Mouse (Mus musculus) forebrain, embryonic 14.5 days (tissue): ENCODE measurements around the gene Tmub2. TPM values are rescaled to one million over a fixed set of nuclear protein-coding genes. Genes with fewer than 3 reads are reported as not detected.

Source experiments
- ATAC-seq: fragments of 200-750 bp; cut with Nextera tagmentation; 2 replicates; pipeline ENCODE4 v1.8.0; 2017; ENCODE audit warnings: mild to moderate bottlenecking, moderate library complexity
- DNase-seq: peaks from one replicate; pipeline ENCODE4 v3.0.0-alpha.2; 2015; ENCODE audit warnings: low spot score
- H3K27ac ChIP-seq: fragments of 300-500 bp; sonication (generic); 2 replicates; pipeline ENCODE4 v1.5.1; 2014; ENCODE audit warnings: low read depth, mild to moderate bottlenecking, control low read depth, low read length, moderate library complexity
- H3K27me3 ChIP-seq: fragments of 300-500 bp; sonication (generic); replicated peaks from 2 replicates; pipeline ENCODE4 v1.6.1; 2014; ENCODE audit warnings: low read length, control low read depth, mixed read lengths; ENCODE audit not compliant: control insufficient read depth, insufficient read depth
- H3K36me3 ChIP-seq: fragments of 300-500 bp; sonication (generic); 2 replicates; pipeline ENCODE4 v1.6.1; 2014; ENCODE audit warnings: low read length, control low read depth; ENCODE audit not compliant: control insufficient read depth, insufficient read depth
- H3K4me1 ChIP-seq: fragments of 300-500 bp; sonication (generic); 2 replicates; pipeline ENCODE4 v1.6.1; 2014; ENCODE audit warnings: antibody characterized with exemption, low read length, control low read depth; ENCODE audit not compliant: control insufficient read depth, insufficient read depth
- H3K4me2 ChIP-seq: fragments of 300-500 bp; sonication (generic); 2 replicates; pipeline ENCODE4 v1.6.1; 2014; ENCODE audit warnings: mild to moderate bottlenecking, control low read depth, low read length
- H3K4me3 ChIP-seq: fragments of 300-500 bp; sonication (generic); 2 replicates; pipeline ENCODE4 v1.5.1; 2014; ENCODE audit warnings: low read depth, low read length, control low read depth
- H3K9ac ChIP-seq: fragments of 300-500 bp; sonication (generic); 2 replicates; pipeline ENCODE4 v1.6.1; 2014; ENCODE audit warnings: mild to moderate bottlenecking, low read length, control low read depth, moderate library complexity
- H3K9me3 ChIP-seq: fragments of 300-500 bp; sonication (generic); replicated peaks from 2 replicates; pipeline ENCODE4 v1.6.1; 2016; ENCODE audit warnings: low read length, control low read depth, mixed read lengths; ENCODE audit not compliant: control insufficient read depth
- WGBS: fragments of 180-500 bp; shearing (Covaris S2); extraction: QIAGEN DNeasy Blood & Tissue Kit; methylation state at CpG from one replicate; pipeline ENCODE4 v1.1.7; 2014; 5-methylcytosine and 5-hydroxymethylcytosine counted together
- polyA plus RNA-seq: library from polyadenylated mRNA; unstranded; fragments of >200 nt; fragmentation: Nextera tagmentation; extraction: Ambion mirVana; gene quantifications from 2 replicates; pipeline ENCODE4 v1.2.1, GENCODE M21; 2014

Tmub2 gene
- polyA plus RNA-seq, result 74.4 and 75.3 TPM in 2 replicates

DNA sequence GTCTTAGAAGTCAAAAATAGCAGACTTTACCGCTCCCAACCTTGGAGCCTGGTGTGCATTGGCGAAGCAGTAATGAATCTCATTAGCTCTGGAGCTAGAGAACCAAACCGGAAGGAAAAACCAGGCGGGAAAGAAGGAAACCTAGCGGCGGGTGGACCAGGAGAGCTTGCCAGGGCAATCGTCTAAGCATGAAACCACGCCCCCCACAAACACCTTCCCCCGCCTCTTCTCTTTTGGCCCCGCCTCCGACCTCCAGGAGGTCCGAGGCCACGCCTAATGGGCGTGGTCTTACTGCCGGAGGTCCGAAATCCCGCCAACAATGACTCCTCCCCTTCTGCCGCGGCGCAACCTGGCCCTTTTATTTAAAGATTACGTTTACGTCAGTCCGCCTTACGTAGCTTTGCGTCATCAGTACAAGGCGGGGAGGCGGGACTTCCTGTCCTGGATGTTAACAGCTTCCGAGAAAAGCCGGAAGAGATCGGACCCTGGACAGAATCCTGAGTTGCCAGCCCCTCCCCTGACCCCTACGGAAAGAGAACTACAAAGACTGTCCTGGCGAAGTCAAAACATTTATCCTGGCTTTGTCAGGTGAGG, at the start of gene Tmub2:
TSS of gene Tmub2 (plus strand) at position 431 of the 594 bp plus-strand sequence.
- Histone ChIP-seq H3K27me3 (no peaks in the 10 kb centered on the region), H3K4me3 (peak within 1 kb of the TSS; percentile 54), H3K9me3 (no peaks in the 10 kb centered on the region), H3K36me3 (peaks cover 26% of the 10 kb centered on the region), H3K4me1 (peaks cover 8% of the 10 kb centered on the region), H3K9ac (peak within 1 kb of the TSS; percentile 75), H3K27ac (peak within 1 kb of the TSS; percentile 76), H3K4me2 (peak within 1 kb of the TSS; percentile 87)
- ATAC-seq, result peak; percentile 94
- DNase-seq, result peak; percentile 99
- WGBS, result 1% methylated on average over 32 of the region's 32 CpGs

DNA sequence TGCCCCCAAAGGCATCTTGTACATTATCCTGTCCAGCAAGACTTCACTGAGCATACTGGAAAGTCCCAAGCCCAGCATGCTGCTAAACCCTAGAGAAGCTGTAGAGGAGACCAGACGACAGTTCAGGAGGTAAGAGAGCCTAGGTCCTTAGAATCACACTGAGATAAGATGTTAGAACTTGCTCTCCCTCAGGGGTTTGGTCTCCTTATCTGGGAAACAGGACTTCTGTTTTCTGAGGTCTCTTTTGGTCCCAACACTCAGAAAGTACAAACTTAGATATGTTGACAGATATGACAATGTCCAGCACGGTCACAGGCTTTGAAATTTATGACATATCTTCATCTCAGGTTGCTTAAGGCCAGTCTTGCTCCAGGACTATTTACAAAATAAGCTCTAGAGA, 48.7 kb upstream of the Tmub2 start:
- 75% methylated on average over 2 of the region's 2 CpGs for WGBS
- Histone ChIP-seq H3K9me3 (no peaks in the 10 kb centered on the region), H3K4me1 (no peaks in the 10 kb centered on the region), H3K27ac (no peak overlapping the region), H3K9ac (no peak overlapping the region), H3K4me3 (no peak overlapping the region), H3K36me3 (no peaks in the 10 kb centered on the region), H3K4me2 (no peak overlapping the region), H3K27me3 (no peaks in the 10 kb centered on the region)
- no peak for DNase-seq
- no peak for ATAC-seq

DNA sequence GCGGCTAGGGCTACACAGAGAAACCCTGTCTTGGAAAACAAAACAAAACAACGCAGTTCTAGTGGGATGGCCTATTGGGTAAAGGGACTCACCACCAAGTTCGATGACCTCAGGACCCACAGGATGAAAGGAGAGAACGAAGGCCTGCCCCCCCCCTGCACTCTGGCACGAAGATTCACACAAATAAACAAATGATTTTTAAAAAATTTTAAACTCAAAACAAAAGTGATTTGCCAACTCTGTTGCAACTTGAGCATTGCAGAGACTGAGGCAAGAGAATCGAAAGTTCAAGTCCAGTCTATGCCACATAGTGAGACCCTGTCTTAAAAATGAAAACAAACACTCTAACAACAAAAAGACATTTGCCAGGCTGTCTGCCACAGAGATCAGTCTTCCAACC, 44.1 kb upstream of the Tmub2 start:
- Histone ChIP-seq H3K9ac (no peak overlapping the region), H3K27ac (no peak overlapping the region)

DNA sequence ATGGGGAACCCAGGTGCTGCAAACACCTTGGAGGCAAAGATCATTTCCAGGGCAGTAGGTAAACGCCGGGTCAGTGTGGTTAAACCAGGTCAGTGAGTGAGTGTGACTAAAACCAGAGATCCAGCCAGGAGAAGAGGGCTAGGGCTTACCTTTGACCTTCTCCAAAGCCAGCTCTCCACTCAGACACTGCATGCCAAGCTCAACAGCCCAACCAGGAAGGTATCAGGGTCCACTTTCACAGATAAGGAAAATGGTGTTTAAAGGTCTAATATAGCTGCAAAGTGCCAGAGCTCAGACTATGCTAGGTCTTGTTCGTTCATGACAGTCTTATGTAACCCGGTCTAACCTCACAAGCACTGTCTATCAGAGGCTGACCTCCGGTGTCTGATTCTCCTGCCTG, 43.5 kb upstream of the Tmub2 start:
- peaks cover 13% of the 10 kb centered on the region for H3K4me1 ChIP-seq
- H3K9ac ChIP-seq, result no peak overlapping the region
- H3K27ac ChIP-seq, result no peak overlapping the region
- H3K36me3 ChIP-seq, result no peaks in the 10 kb centered on the region
- ATAC-seq, result no peak
- DNase-seq, result no peak
- no peaks in the 10 kb centered on the region for H3K27me3 ChIP-seq
- no peak overlapping the region for H3K4me2 ChIP-seq
- H3K4me3 ChIP-seq, result no peak overlapping the region
- no peaks in the 10 kb centered on the region for H3K9me3 ChIP-seq
- WGBS, result 91% methylated on average over 5 of the region's 5 CpGs

More for the DNA sequence above, 44.1 kb upstream of the Tmub2 start:
- 85% methylated on average over 6 of the region's 6 CpGs for WGBS
- ATAC-seq, result no peak
- H3K4me3 ChIP-seq, result no peak overlapping the region
- H3K9me3 ChIP-seq, result no peaks in the 10 kb centered on the region
- no peak for DNase-seq
- no peaks in the 10 kb centered on the region for H3K36me3 ChIP-seq
- H3K27me3 ChIP-seq, result no peaks in the 10 kb centered on the region
- H3K4me2 ChIP-seq, result no peak overlapping the region
- peaks cover 11% of the 10 kb centered on the region for H3K4me1 ChIP-seq

DNA sequence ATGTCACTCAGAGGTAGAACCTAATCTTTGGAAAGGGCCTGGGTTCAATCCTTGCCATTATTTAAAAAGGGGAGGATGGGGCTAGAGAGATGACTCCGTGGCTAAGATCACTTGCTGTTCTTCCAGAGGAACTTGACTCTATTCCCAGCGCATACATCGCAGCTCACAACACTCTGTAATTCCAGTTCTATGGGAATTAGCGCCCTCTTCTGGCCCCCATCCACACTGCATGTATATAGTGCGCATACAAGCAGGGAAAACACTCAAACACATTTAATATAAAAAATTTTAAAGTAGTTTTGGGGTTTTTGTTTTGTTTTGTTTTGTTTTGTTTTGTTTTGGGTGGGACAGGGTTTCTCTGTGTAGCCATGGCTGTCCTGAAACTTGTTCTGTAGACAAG, 42.9 kb upstream of the Tmub2 start:
- ATAC-seq, result no peak
- H3K27me3 ChIP-seq, result no peaks in the 10 kb centered on the region
- WGBS, result 57% methylated on average over 5 of the region's 5 CpGs
- H3K36me3 ChIP-seq, result no peaks in the 10 kb centered on the region
- no peak overlapping the region for H3K4me2 ChIP-seq
- DNase-seq, result no peak
- no peak overlapping the region for H3K4me3 ChIP-seq
- H3K27ac ChIP-seq, result no peak overlapping the region
- peaks cover 13% of the 10 kb centered on the region for H3K4me1 ChIP-seq
- H3K9me3 ChIP-seq, result no peaks in the 10 kb centered on the region
- H3K9ac ChIP-seq, result no peak overlapping the region

DNA sequence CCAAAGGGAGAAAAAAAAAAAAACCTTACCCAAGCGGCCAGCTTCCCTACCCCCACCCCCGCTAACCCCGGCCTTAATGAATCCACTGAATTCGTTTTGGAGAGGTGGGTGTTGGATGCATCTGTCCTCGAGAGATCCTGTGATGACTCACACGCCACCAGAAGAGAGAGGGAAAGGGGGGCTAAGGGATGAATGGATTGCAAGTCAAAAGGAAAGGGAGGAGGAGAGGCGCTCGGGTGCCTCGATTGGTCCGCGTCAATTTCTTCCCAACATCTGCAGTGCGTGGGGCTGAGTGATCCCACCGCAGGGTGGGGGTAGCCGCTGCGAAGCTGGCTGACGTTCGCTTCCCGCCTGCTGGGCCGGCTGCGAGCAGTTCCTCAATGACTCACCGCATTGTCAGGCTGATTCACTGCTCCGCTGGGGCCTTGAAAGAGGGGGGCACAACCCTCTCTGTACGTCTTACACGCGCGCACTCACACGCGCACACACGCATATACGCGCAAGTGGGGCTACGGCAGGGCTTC, 39.7 kb upstream of the Tmub2 start:
- peak overlapping the region; percentile 64 for H3K9ac ChIP-seq
- ATAC-seq (peak; percentile 67), DNase-seq (peak; percentile 84)
- peak overlapping the region; percentile 69 for H3K4me2 ChIP-seq
- H3K27me3 ChIP-seq, result no peaks in the 10 kb centered on the region
- no peaks in the 10 kb centered on the region for H3K9me3 ChIP-seq
- WGBS, result under 1% methylated on average over 32 of the region's 32 CpGs
- 0 out of 2 replicates have a peak overlapping the region, but pooled peaks have one; percentile 27 for H3K27ac ChIP-seq
- H3K36me3 ChIP-seq, result no peaks in the 10 kb centered on the region
- H3K4me1 ChIP-seq, result peaks cover 21% of the 10 kb centered on the region
- peak overlapping the region; percentile 29 for H3K4me3 ChIP-seq

DNA sequence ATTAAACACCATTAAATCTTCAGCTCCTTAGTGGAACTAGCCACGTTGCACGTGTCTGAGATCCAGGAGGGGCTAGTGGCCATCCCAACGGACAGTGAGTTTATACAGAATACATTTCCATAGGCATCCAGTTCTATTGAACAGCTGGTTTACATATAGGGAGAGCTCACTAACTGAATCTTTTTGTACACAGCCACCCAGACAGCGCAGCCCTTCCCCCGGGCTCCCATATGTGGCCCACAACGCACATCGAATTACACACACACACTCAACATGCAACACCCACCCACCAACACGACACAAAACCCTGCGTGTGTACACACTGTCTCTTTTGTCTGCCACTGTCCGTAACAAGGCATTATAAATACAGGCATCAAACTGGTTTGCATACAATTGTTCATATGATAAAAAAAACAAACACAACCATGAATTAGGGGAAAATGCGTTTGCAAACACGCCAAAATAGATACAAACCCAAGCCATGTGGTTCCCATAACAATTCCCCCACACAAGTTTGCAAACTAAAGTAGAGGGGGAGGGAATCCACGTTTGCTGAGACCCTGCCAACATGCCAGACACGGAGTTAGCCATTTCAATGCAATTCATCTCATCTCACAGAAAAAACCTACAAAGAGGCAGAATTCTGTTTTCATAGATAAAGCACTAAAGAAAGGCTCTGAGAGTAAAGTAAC, 39.0 kb upstream of the Tmub2 start:
- ATAC-seq, result no peak
- no peak for DNase-seq
- Histone ChIP-seq H3K4me2 (peak overlapping the region; percentile 69), H3K4me3 (peak overlapping the region; percentile 29), H3K27me3 (no peaks in the 10 kb centered on the region), H3K9me3 (no peaks in the 10 kb centered on the region), H3K27ac (0 out of 2 replicates have a peak overlapping the region, but pooled peaks have one; percentile 27), H3K4me1 (peaks cover 21% of the 10 kb centered on the region), H3K9ac (peak overlapping the region; percentile 64), H3K36me3 (no peaks in the 10 kb centered on the region)
- 46% methylated on average over 14 of the region's 14 CpGs for WGBS

DNA sequence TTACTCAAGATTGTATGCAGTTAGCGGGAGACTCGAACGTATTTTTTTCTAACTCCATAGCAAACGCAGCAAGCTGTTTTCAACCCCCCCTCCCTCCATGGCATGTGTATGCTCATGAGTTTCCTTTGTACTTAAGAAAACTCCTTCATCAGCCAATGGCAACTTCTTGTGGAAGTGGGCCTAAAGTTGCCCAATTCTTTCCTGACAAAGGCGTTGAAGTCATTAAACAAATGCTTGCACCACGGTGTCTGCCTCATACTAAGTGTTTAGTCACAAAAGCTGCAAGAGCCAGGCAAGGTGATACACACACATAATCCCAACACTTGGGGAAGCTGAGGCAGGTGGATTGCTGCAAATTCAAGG, 38.5 kb upstream of the Tmub2 start:
- H3K27ac ChIP-seq, result no peak overlapping the region
- no peaks in the 10 kb centered on the region for H3K27me3 ChIP-seq
- no peaks in the 10 kb centered on the region for H3K9me3 ChIP-seq
- 78% methylated on average over 6 of the region's 6 CpGs for WGBS
- no peak overlapping the region for H3K4me2 ChIP-seq
- no peak overlapping the region for H3K4me3 ChIP-seq
- DNase-seq, result no peak
- ATAC-seq, result no peak
- no peaks in the 10 kb centered on the region for H3K36me3 ChIP-seq
- peaks cover 21% of the 10 kb centered on the region for H3K4me1 ChIP-seq
- no peak overlapping the region for H3K9ac ChIP-seq

DNA sequence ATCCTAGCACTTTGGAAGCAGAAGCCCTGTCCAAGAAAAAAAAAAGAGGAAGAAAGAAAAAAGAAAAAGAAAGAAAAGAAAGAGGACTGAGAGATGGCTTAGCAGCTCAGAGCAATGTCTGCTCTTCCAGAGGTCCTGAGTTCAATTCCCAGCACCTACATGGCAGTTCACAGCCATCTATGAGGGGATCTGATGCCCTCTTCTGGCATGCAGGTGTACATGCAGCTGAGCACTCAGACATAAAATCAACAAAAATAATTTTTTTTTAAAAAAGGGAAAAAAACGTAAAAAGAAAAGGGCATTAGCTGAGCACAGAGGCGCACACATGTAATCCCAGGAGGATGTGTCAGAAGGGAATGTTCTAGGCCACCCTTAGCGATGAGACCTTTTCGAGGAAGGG, 37.9 kb upstream of the Tmub2 start:
- Histone ChIP-seq H3K9me3 (no peaks in the 10 kb centered on the region), H3K4me2 (no peak overlapping the region), H3K27ac (no peak overlapping the region), H3K27me3 (no peaks in the 10 kb centered on the region), H3K36me3 (no peaks in the 10 kb centered on the region), H3K4me1 (peaks cover 21% of the 10 kb centered on the region), H3K4me3 (no peak overlapping the region), H3K9ac (no peak overlapping the region)
- ATAC-seq, result no peak
- no peak for DNase-seq
- WGBS, result 88% methylated on average over 4 of the region's 4 CpGs
